Mouse (Mus musculus): ENCODE measurements at regions not wholly inside any gene's neighbourhood (a gene's known extent, or its start where the extent isn't known, plus 50 kb on each side); places are given as distances from the start of the nearest gene placed in this dataset.

GRCm38 (mm10) chr3:144067016-144067415 lies 138.0 kb downstream of the Lmo4 start:
- no peak for TF ChIP-seq CTCF (conservative IDR thresholded peaks at IDR 0.05; ENCODE audit: insufficient read depth, insufficient read length, low read depth, low read length)
- TF ChIP-seq POLR2A (IDR thresholded peaks at IDR 0.05; ENCODE audit: low read depth, low read length), result no peak

Measured in kidney, adult 2 months (tissue).